Comparison of ENCODE assay signal across 8 mouse cellular contexts in the genomic region with DNA sequence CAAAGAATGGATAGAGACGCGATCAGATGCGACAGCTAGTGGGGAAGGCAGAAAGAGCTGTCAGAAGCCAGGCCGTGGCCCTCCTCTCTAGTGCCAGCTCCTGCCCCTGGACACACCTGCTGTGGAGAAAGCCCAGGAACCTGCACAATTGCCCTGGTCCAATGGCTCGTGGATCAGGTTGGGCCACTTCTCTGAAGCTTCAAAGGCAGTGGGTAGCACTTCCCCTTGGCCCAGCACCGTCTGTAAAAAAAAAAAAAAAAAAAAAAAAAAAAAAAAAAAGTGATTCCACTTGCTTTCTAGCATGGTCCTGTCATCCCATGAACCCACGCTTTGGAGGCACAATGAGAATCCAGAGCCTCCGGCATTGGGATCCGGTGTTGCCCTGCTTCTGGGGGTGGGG. TPM values are rescaled to one million over a fixed set of nuclear protein-coding genes. Genes with fewer than 3 reads are reported as not detected.
DNase-seq lines count a peak whose midpoint lies in the region; ATAC-seq and TF ChIP-seq lines count a peak whose summit lies in the region.

No protein-coding gene starts in this region.

- H3K27ac ChIP-seq in gastrocnemius, adult 2 months, result peak overlapping the region; percentile 75
- H3K27ac ChIP-seq in forebrain, embryonic 13.5 days, result no peak overlapping the region
- H3K27ac ChIP-seq in midbrain, embryonic 13.5 days, result no peak overlapping the region

- no peak for ATAC-seq in forebrain, embryonic 13.5 days
- ATAC-seq in midbrain, embryonic 13.5 days, result no peak
- ATAC-seq in CD4-positive, CD25-positive, alpha-beta regulatory T cell, adult 4 months, result no peak

- no peaks in the 10 kb centered on the region for H3K36me3 ChIP-seq in forebrain, embryonic 13.5 days (ENCODE audit: poor library complexity, severe bottlenecking)
- H3K36me3 ChIP-seq in midbrain, embryonic 13.5 days, result no peaks in the 10 kb centered on the region

- intact Hi-C loops in gastrocnemius, adult 2 months (cut with DNase I), result no loop called here
- intact Hi-C loops in gastrocnemius, postnatal 14 days (cut with DNase I; ENCODE audit: low total_unique reads), result no loop called here

- H3K4me2 ChIP-seq in forebrain, embryonic 13.5 days, result peak overlapping the region; percentile 39
- peak overlapping the region; percentile 26; the same call in 1 of the 2 replicates for H3K4me2 ChIP-seq in midbrain, embryonic 13.5 days (replicated peaks)

- H3K4me3 ChIP-seq in gastrocnemius, adult 2 months, result peak overlapping the region; percentile 53
- no peak overlapping the region for H3K4me3 ChIP-seq in forebrain, embryonic 13.5 days
- peak overlapping the region; percentile 5; the same call in 1 of the 2 replicates for H3K4me3 ChIP-seq in midbrain, embryonic 13.5 days (replicated peaks)

- H3K27me3 ChIP-seq in forebrain, embryonic 13.5 days, result peaks cover 45% of the 10 kb centered on the region
- peaks cover 40% of the 10 kb centered on the region for H3K27me3 ChIP-seq in midbrain, embryonic 13.5 days

- no peaks in the 10 kb centered on the region for H3K9me3 ChIP-seq in forebrain, embryonic 13.5 days (replicated peaks)
- no peaks in the 10 kb centered on the region for H3K9me3 ChIP-seq in midbrain, embryonic 13.5 days

- WGBS in forebrain, embryonic 13.5 days, result 50% methylated on average over 9 of the region's 9 CpGs
- 48% methylated on average over 9 of the region's 9 CpGs for WGBS in midbrain, embryonic 13.5 days

- TF ChIP-seq CTCF in gastrocnemius, adult 2 months (IDR thresholded peaks at IDR 0.05), result no peak

- DNase-seq in gastrocnemius, adult 2 months, result no peak
- no peak for DNase-seq in gastrocnemius, postnatal 14 days
- peak; percentile 27 for DNase-seq in kidney, postnatal 14 days
- DNase-seq in T-cell, adult 2 months (ENCODE audit: low spot score), result no peak
- no peak for DNase-seq in cerebellum, postnatal 25 days

- H3K9ac ChIP-seq in forebrain, embryonic 13.5 days, result no peak overlapping the region
- H3K9ac ChIP-seq in midbrain, embryonic 13.5 days (replicated peaks), result no peak overlapping the region; the same call in 1 of the 2 replicates

- peaks cover 22% of the 10 kb centered on the region for H3K4me1 ChIP-seq in forebrain, embryonic 13.5 days
- peaks cover 25% of the 10 kb centered on the region for H3K4me1 ChIP-seq in midbrain, embryonic 13.5 days (replicated peaks)

RNA-seq across cellular contexts. Expression of a gene that starts 7.1 kb away (rescaled TPM):
- 10 to 100 TPM; 18.7 to 45.2 TPM for total RNA-seq in gastrocnemius, adult 2 months (2021)
- 10 to 100 TPM; 29.3 to 39.2 TPM for total RNA-seq in gastrocnemius, postnatal 14 days (2021)
- 2.6 and 3.1 TPM in 2 replicates for polyA plus RNA-seq in forebrain, embryonic 13.5 days (2015; fragmentation: Nextera tagmentation; extraction: Ambion mirVana)
- polyA plus RNA-seq in midbrain, embryonic 13.5 days (2015; fragmentation: Nextera tagmentation; extraction: Ambion mirVana), result 2.4 and 2.5 TPM in 2 replicates
- polyA plus RNA-seq in CD4-positive, CD25-positive, alpha-beta regulatory T cell, adult 4 months (2017; shearing (Covaris generic)), result not detected

RNA-seq across cellular contexts. Expression of a gene that starts 28.7 kb away (rescaled TPM):
- total RNA-seq in gastrocnemius, adult 2 months (2021), result not detected
- not detected for total RNA-seq in gastrocnemius, postnatal 14 days (2021)
- 0.13 TPM in 1 of 2 replicates, not detected in the other for polyA plus RNA-seq in forebrain, embryonic 13.5 days (2015; fragmentation: Nextera tagmentation; extraction: Ambion mirVana)
- 0.41 and 0.94 TPM in 2 replicates for polyA plus RNA-seq in midbrain, embryonic 13.5 days (2015; fragmentation: Nextera tagmentation; extraction: Ambion mirVana)
- not detected for polyA plus RNA-seq in CD4-positive, CD25-positive, alpha-beta regulatory T cell, adult 4 months (2017; shearing (Covaris generic))

RNA-seq across cellular contexts. Expression of a gene that starts 54.4 kb away (rescaled TPM):
- total RNA-seq in gastrocnemius, adult 2 months (2021), result not detected
- total RNA-seq in gastrocnemius, postnatal 14 days (2021), result not detected
- polyA plus RNA-seq in forebrain, embryonic 13.5 days (2015; fragmentation: Nextera tagmentation; extraction: Ambion mirVana), result 0.13 TPM in 1 of 2 replicates, not detected in the other
- polyA plus RNA-seq in midbrain, embryonic 13.5 days (2015; fragmentation: Nextera tagmentation; extraction: Ambion mirVana), result 0.24 TPM in 1 of 2 replicates, not detected in the other
- polyA plus RNA-seq in CD4-positive, CD25-positive, alpha-beta regulatory T cell, adult 4 months (2017; shearing (Covaris generic)), result not detected
